Mouse (Mus musculus) stomach, postnatal 0 days (tissue): ENCODE measurements around the gene P4ha2. TPM values are rescaled to one million over a fixed set of nuclear protein-coding genes. Genes with fewer than 3 reads are reported as not detected.

ENCODE experiments used
- ATAC-seq: fragments of 200-750 bp; cut with Nextera tagmentation; 2 replicates; pipeline ENCODE4 v1.8.0; 2017; ENCODE audit not compliant: low FRiP score, low TSS enrichment
- DNase-seq: peaks from one replicate; pipeline ENCODE4 v3.0.0-alpha.2; 2016; ENCODE audit warnings: low spot score
- H3K27ac ChIP-seq: fragments of 300-500 bp; sonication (generic); replicated peaks from 2 replicates; pipeline ENCODE4 v1.5.1; 2014; ENCODE audit warnings: mild to moderate bottlenecking, control low read depth
- H3K27me3 ChIP-seq: fragments of 300-500 bp; sonication (generic); 2 replicates; pipeline ENCODE4 v1.6.1; 2014; ENCODE audit warnings: low read length; ENCODE audit not compliant: control insufficient read depth, insufficient read depth
- H3K36me3 ChIP-seq: fragments of 300-500 bp; sonication (generic); 2 replicates; pipeline ENCODE4 v1.6.1; 2014; ENCODE audit warnings: low read length, mixed read lengths; ENCODE audit not compliant: control insufficient read depth, insufficient read depth
- H3K4me1 ChIP-seq: fragments of 300-500 bp; sonication (generic); replicated peaks from 2 replicates; pipeline ENCODE4 v1.6.1; 2014; ENCODE audit warnings: antibody characterized with exemption; ENCODE audit not compliant: control insufficient read depth, insufficient read depth
- H3K4me2 ChIP-seq: fragments of 300-500 bp; sonication (generic); replicated peaks from 2 replicates; pipeline ENCODE4 v1.6.1; 2014; ENCODE audit warnings: low read depth, mild to moderate bottlenecking, control low read depth, moderate library complexity
- H3K4me3 ChIP-seq: fragments of 300-500 bp; sonication (generic); 2 replicates; pipeline ENCODE4 v1.5.1; 2014; ENCODE audit warnings: low read depth, low read length, control low read depth
- H3K9ac ChIP-seq: fragments of 300-500 bp; sonication (generic); 2 replicates; pipeline ENCODE4 v1.6.1; 2014; ENCODE audit warnings: mild to moderate bottlenecking, low read length, control low read depth, mixed read lengths
- H3K9me3 ChIP-seq: fragments of 300-500 bp; sonication (generic); 2 replicates; pipeline ENCODE4 v1.6.1; 2016; ENCODE audit warnings: low read length; ENCODE audit not compliant: control insufficient read depth
- CTCF ChIP-seq: IDR thresholded peaks from 2 replicates; pipeline ENCODE4 v1.5.1; 2016; ENCODE audit warnings: antibody characterized with exemption, low read depth, mild to moderate bottlenecking, moderate library complexity
- EP300 ChIP-seq: optimal IDR thresholded peaks from 2 replicates; pipeline ENCODE3; 2016; ENCODE audit warnings: antibody characterized with exemption
- WGBS: fragments of 180-500 bp; shearing (Covaris S2); extraction: QIAGEN DNeasy Blood & Tissue Kit; methylation state at CpG from one replicate; pipeline ENCODE4 v1.1.7; 2014; 5-methylcytosine and 5-hydroxymethylcytosine counted together
- polyA plus RNA-seq: library from polyadenylated mRNA; unstranded; fragments of >200 nt; fragmentation: Nextera tagmentation; extraction: Ambion mirVana; gene quantifications from 2 replicates; pipeline ENCODE4 v1.2.1, GENCODE M21; 2015

Gene P4ha2
- polyA plus RNA-seq, 1 experiment from 2014 or later: 30.2 TPM

- Histone ChIP-seq H3K36me3 (no peaks in the 10 kb centered on the region), H3K4me1 (no peaks in the 10 kb centered on the region), H3K4me3 (no peak overlapping the region), H3K9me3 (no peaks in the 10 kb centered on the region), H3K4me2 (no peak overlapping the region), H3K27me3 (no peaks in the 10 kb centered on the region), H3K9ac (no peak overlapping the region), H3K27ac (no peak overlapping the region)
- TF ChIP-seq CTCF: no peak
- TF ChIP-seq EP300: no peak
- 94% methylated on average over 4 of the region's 4 CpGs for WGBS
- DNase-seq (no peak), ATAC-seq (no peak)
Measured at GRCm38 (mm10) chr11:54174226-54174625, 74.3 kb downstream of the P4ha2 start.

GRCm38 (mm10) chr11:54174877-54175276 is 75.0 kb downstream of the P4ha2 start:
- Histone ChIP-seq H3K9ac (no peak overlapping the region), H3K4me1 (no peaks in the 10 kb centered on the region), H3K4me2 (no peak overlapping the region), H3K4me3 (no peak overlapping the region), H3K27me3 (no peaks in the 10 kb centered on the region), H3K36me3 (no peaks in the 10 kb centered on the region), H3K27ac (no peak overlapping the region), H3K9me3 (no peaks in the 10 kb centered on the region)
- 51% methylated on average over 2 of the region's 2 CpGs for WGBS
- no peak for DNase-seq
- TF ChIP-seq CTCF (no peak), EP300 (no peak)
- no peak for ATAC-seq

Other genes starting within 250 kb of the P4ha2 start
- 1.9 and 2.3 TPM in 2 replicates for gene Gm12216, start 240.8 kb upstream of the P4ha2 start, polyA plus RNA-seq
- 9.4 and 10.1 TPM in 2 replicates for gene Slc22a5, start 208.4 kb upstream of the P4ha2 start, polyA plus RNA-seq
- gene Slc22a21, start 119.8 kb upstream of the P4ha2 start, polyA plus RNA-seq: 6.0 and 6.3 TPM in 2 replicates
- gene Slc22a4, start 72.0 kb upstream of the P4ha2 start, polyA plus RNA-seq: 2.1 and 2.5 TPM in 2 replicates
- 55.5 and 58.6 TPM in 2 replicates for gene Pdlim4, start 31.1 kb upstream of the P4ha2 start, polyA plus RNA-seq
- not detected in 2 replicates for gene Csf2, start 149.6 kb downstream of the P4ha2 start, polyA plus RNA-seq
- gene Il3, start 167.2 kb downstream of the P4ha2 start, polyA plus RNA-seq: not detected in 2 replicates
- gene Acsl6, start 203.7 kb downstream of the P4ha2 start, polyA plus RNA-seq: 1.1 and 1.3 TPM in 2 replicates